Mouse (Mus musculus) megakaryocyte, adult 5-6 weeks (primary cell): ENCODE measurements around the gene Fam167b. TPM values are rescaled to one million over a fixed set of nuclear protein-coding genes. Genes with fewer than 3 reads are reported as not detected.

Experiments
- ATAC-seq: 2 replicates; pipeline ENCODE4 v1.8.0; 2016; ENCODE audit warnings: mild to moderate bottlenecking, inconsistent platforms; ENCODE audit not compliant: poor library complexity, severe bottlenecking
- total RNA-seq, 2 experiments: library from RNA; stranded (forward) in 1 of 2; stranded (reverse) in 1 of 2; fragments of 153-499, 151-499 nt in 1 of 2; fragments of 221-1000, 200-1000 nt in 1 of 2; gene quantifications; 2 replicates each; pipeline versions ENCODE4 v1.2.3 to v1.2.4; 2015 to 2017

Fam167b gene
- total RNA-seq, 2 experiments from 2014 or later: not detected

DNA sequence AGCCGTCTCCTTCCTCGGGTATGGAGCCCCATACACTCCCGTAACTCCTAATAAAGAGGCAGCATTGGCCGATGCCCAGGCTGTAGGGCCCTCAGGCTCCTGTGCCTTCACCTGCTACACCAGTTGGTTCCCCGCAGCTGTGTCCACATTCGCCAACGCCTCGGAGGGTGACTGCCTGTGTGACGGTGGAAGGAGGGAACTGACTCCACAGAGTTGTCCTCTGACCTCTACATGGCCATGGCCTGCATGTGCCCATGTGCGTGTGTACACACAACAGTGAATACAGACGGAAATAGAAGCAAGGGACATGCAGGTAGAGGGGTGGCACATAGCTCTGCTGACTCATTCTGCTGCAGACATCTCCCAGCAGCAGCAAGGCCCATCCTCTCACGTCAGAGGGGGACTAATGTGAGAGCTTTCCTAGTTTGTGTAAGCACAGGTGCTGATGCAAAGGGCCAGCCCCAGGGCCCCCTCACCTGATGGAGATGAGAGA, 30.8 kb upstream of the Fam167b start:
- ATAC-seq: no peak

DNA sequence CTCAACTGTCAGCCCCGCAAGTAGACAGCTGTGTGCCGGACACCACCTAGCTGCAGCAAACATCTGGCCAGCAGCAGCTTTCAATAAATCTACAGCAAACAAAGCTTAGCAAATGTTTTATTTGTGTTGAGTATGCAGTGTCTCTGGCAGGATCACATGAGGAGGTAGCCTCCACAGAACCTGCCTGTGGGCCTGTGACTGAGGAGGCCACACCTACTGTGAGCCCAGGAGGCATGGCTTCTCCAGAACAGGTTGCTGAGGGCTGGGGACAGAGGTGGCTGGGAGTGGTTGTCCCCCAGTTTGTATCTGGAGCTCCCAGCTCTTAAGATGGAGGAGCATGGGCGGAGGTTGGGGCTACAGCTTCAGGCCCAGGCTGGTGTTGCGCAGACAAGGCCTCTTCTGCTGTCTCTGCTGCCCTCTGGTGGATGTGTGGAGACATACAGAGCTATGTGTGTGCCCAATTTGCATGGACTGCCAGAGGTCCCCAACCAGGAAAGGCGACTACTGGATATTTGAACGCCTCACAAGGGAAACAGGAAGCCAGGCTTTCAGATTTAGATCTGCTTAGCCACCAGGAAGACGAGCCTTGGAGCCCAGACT, 30.2 kb upstream of the Fam167b start:
- ATAC-seq: peak; percentile 99

DNA sequence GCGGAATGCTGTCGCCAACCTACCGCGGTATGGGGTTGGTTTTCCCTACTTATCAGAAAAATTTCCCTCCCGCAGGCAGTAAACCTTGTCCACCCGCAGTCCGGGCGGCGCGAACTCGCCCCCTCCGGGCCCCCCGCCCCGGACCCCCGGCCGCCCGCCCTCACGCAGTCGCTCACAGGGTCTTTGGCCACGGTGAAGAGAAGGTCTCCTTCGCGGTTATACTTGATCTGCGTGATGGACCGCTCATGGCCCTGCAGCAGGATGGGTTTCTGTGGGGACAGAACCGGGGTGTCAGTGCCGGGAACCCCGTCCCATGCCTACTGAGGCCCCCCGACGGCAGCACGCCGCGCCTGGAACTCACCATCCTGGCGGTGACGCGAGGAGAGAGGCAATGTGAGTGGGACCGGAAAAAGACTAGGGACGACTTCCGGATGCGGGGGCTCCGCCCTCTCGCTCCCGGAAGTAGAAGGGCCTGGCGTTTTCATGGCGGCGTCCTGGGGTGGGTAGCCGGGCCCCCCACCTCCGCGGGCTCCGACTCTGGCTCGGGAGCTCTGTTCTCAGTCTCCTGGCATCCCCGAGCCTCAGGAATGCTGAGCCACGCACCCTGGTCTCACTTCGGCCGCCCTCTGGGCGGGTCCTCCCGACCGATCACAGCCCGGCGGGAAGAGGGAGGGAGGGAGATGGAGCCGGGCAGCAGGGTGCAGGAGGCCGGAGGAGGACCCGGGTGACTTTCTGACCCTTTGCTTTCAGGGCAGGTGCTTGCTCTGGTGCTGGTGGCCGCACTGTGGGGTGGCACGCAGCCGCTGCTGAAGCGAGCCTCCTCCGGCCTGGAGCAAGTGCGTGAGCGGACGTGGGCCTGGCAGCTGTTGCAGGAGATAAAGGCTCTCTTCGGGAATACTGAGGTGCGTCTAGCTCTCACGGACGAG, 22.1 kb upstream of the Fam167b start, which contains the start of the genes Eif3i and Tmem234:
Gene Eif3i (minus strand): TSS at position 416 of the 926 bp plus-strand sequence.
Gene Tmem234 (plus strand): TSS at position 436 of the 926 bp plus-strand sequence.
- peak; percentile 99 for ATAC-seq

DNA sequence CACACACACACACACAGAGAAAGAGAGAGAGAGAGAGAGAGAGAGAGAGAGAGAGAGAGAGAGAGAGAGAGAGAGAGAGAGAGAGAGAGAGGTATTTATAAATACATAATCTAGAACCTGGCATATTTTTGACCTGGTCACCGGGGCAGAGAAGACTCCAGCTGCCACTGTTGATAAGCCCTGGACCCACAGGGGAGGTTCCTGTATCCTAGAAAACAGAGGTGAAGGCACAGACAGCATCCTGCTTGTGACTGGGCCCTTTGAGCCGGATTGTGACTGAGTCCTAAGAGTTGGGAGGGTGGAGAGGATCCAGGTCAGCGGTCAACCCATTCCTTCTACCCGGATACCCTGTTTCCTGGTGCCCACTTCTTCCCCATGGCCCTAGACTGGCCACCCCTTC, 10.5 kb upstream of the Fam167b start:
- ATAC-seq: no peak

DNA sequence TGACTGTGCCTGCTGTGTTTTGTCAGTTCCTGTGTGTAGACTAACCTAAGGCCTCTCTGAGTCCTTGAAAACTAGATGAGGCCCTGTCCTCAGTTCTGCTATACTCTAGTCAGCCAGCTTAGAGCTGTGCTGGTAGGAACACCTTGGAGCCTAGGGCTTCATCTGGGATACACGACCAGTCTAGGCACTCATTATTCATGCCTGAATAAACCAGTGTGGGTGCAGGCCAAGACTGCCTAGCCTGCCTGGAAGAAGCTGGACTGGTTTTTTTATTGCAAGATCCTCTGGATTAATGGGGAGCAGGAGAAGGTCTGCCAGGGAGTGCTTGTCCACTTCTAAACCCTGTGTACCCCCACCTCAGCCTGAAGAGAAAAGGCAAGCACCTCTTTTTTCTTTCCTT, 8.6 kb upstream of the Fam167b start:
- ATAC-seq: no peak

DNA sequence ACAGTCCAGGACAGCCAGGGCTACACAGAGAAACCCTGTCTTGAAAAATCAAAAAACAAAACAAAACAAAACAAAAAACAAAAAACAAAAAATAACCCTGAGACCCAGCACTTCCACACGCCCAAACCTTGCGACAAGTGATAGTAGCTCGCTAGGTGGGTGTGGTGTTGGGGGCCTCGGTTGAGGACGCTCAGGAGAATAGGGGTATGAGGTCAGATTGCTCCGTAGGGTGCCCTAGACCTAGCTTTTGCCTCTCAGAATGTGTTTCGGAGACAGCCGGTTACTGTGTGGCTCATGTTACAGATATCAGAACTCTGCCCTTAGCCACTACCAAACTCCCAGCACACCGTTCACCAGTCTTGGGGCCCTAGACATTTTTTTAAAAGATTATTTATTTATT, 7.4 kb upstream of the Fam167b start:
- ATAC-seq: no peak

DNA sequence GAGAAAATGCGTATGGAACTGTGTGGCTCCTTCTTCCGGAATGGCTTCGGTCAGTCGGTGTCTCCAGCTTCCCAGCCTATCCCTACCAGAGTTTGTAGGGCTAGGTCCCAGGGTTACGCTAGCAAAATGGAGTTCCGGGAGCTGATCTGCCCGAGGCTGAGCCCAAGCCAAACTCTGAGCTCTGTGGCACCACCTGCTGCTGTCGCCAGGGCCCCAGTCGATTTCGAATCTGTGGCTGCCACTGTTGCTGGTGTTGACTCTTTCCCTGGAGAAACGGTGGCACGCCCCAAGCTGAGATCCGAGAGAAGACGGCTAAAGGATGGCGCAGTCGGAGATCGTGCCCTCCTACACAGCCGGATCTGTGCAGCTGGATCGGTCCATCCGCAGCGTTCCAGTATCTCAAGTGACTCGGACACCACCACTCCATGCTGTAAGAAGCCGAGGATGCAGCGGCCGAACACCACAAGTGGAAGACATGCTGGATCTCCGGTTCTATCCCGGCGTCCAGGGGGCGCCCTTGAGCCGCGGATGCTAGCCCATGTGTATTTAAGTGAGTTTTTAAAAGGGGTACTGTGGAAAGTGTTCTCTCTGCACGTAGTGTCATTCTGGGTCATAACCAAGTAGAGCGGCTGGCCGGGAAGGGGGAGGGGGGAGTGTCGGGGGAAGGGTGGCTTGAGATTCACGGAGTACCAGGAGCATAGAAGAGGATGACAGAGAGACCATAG, 6.7 kb upstream of the Fam167b start:
- ATAC-seq: peak; percentile 94

DNA sequence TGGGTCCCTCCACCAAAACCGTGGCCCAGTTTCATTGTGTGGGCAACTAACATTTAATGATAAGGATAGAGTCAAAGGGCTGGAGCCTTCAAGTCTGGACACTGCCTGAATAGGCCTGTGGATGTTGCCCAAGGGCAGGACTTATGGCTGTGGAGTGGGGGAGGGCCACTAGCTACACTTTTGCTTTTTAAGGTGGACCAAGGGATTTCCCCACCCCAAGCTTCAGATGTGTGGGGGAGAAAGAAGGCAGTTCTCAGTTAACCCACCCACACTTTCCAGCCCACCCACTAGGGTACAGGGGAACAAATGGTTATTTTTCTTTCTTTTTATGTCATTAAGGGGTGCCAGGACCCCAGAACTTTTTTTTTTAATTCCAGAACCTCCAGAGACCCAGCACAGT, 6.0 kb upstream of the Fam167b start:
- no peak for ATAC-seq

DNA sequence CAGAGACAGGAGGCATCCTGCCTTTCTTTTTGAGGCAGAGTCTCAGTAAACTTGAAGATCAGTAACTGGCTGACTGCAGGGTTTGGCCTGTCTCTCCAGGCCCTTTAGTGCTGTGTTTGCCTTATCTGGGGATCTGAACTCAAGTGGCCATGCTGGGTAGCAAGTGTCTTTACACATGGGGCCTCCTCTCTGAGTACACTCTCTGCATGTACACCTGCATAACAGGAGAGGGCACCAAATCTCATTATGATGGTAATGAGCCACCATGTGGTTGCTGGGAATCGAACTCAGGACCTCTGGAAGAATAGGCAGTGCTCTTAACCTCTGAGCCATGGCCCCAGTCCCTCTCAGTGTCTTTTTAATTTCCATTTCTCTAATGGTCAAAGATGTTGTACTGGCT, 3.9 kb upstream of the Fam167b start:
- ATAC-seq: no peak

DNA sequence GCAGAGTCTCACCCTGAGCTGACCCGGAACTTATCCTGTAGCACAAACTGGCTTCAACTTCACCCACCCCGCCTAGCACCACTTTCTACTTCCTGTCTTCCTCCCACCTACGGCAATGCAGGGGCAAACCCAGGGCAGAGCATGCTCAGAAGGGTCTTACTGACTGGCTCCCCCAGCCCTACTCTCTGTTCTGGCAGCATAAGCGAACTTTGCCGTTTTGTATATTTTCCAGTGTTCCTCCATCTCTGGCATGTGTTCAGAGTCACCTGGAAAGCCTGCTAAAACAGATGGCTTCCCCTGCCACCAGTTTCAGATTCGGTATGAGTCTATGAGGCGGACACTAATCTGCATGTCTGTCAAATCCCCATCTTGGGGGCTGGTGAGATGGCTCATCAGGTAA, 2.0 kb upstream of the Fam167b start:
- ATAC-seq: no peak

DNA sequence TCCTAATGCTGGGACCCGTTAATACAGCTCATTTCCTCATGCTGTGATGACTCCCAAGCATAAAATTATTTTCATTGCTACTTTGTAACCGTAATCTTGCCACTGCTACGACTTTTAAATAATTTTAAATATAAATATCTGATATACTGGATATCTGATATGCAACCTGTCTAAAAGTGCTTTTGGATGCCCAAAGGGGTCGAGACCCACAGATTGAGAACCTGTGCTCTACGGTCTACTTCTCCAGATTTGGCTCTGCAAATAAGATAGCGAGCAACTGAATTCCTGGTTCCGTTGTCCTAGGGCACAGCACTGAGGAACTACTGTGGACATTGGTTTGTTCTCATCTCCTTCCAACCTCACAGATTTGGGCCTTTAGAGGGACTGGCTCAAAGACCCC, 661 bp downstream of the Fam167b start:
- ATAC-seq: no peak

DNA sequence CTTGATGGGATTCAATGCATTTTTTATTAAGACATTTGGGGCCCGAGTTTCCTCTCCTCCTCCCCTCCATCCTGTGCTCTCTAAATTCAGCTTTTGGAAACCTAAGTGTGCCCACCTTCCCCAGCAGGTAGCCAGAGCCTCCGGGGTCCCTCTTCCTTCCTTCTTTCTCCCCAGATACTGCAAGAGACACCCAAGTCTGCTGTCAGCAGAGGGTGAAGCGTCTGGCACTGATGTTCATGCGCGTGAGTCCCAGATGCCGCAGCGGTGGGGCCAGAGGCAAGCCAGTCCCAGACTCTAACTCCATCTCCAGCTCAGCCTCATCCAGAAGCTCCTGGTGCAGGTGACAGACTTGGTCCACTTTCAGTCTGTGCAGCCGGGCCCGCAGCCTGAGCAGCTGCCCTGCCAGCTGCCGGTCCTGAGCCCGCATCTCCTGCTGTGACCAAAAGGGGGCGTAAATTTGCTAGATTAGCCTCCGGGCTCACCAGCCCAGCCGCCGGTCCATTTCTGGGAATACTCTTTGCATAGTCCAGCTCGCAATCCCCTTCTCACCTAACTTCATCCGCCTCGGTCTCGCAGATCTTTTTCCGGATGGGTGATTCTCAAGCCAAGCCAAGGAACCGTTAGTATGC, 1.4 kb downstream of the Fam167b start:
- ATAC-seq: peak; percentile 73

DNA sequence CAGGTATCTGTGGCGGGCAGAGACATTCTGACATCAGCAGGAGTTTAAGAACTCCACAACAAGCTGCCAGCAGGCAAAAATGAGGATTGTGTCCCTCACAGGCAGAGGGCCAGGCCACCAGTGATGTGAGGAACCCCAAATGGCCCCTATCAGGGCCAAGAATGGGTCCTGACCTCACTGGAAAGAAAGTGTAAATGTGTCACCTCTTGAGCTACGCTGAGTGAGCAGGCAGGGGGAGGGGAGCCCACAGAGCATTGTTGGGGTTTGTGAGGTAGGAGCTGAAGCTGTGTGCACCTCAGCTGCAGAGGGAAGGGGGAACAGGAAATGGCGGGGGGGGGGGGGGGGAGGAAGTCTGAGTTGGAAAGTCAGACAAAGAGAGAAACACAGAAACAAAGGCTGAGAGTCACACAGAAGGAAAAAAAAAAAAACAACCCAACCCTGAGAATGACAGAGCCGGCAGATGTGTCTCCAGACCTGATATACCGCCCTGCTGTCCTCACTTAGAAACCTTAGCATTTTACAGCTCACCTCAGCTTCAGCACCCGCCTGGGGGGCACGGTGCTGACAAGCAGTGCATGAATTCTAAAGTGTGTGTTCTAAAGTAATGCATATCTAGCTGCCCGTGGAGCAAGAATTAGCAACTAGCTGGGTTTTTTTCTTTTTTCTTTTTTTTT, 3.0 kb downstream of the Fam167b start:
- peak; percentile 72 for ATAC-seq

DNA sequence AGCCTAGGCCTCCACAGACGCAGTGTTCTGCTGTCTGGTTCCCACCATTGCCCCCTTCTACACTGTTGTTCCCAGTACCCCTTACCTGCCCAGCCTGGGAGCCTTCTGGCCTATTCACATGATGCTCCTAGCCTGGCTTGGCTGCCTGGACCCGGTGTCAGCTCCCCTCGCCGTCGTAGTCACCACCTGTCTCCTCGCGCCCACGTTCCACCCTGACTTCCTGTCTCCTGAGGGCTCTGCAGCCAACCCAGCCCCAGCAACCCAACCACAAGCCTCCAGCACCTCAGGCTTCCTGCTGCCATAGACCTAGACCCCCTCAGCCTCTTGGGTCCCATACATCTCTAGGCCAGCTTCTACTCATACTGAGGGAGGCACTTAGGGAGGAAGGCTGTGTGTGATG, 4.9 kb downstream of the Fam167b start, which contains the start of gene Lck:
Gene Lck (minus strand): TSS at position 212 of the 400 bp plus-strand sequence.
- ATAC-seq: 0 out of 2 replicates have a peak, but pooled peaks have one; percentile 22

DNA sequence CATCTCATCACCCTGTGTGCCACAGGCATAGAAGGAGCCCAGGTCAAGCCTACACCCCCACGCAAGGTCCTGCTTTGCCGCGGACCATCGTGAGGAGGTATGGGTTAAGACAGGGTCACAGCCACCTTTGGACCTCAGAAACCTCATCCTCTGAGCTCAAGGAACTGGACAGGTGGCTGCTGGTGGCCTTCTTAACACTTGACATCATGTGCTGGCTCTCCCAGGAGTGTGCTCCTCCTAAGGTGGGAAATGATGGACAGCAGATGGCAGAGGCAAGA, 5.3 kb downstream of the Fam167b start:
- ATAC-seq: no peak

DNA sequence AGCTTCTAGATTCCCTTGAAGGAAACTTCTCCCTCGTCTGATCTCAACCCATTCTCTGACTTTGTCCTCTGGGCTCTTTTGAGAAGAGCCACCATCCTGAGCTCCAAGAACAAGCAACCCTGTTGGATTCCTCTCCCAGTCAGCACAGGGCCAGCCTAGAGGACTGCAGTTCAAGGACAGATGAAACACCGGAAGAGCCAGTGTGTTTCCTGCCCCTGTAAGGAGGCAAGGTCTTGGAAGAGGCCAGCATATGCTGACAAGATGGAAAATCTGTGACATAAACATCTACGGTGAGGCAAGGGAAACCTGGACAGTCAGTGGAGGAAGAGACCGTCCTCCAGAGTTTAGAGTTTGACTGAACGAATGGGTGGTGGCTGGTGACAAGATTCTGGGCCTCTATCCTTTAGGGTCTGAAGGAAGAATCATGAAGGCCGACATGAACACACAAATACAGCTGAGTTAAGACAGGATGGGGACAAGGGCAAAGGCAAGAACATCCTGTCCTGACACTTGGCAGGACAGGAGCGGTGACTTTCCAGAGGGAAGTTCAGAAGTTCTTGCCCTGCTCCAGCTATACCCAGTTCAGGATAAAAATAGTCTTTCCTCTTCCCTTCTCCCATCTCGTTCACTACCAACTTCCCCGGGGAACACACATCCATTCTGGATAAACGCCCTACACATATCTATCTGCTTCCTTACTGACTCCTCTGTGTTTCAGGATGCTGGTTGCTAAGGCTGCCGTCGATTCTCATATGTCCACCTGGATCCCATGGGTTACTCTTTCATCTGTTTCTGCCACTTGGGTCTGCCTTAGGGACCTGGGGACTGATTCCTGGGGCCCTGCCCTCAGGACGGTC, 5.9 kb downstream of the Fam167b start:
- ATAC-seq: no peak

DNA sequence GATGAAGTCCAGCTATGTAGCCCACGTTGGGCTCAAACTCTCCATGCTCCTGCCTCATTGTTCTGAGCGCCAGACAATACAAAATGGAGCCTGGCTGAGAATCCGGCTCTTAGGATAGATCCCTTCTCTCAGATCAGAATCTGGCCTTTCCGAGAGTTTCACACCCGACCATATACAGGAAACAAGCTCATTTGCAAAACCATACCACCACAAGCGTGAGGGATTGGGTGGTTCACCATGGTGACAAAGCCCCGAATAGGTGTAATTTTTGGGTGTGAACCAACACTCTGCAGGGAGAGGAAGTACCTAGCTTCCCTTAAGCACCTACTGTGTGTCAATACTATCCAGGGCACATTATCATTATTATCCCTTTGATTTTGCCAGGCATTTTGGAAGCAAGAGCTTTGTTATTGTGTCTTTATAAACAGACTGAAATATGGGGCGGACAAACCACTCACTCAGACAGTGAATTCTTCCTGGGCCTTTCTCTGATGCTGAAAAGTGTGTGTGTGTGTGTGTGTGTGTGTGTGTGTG, 6.7 kb downstream of the Fam167b start:
- peak; percentile 25; the same call in 1 of the 2 replicates for ATAC-seq

DNA sequence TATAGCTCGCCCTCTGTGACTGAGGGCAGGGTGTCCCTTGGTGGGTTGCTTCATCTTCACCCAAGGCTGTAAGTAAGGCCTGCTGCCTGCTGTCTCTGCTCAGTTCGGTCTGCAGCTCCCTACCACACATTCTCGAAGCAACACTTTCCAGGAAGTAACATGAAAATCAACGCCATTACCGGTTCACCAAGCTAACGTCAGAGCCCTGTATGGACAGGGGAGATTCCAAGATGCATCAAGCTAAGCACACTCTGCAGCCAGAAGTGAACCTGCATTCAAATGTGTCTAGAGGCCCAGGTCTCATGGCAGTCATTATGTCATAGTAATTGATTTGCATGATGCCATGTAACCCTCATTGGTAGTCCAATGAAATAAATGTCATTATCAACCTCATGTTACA, 8.3 kb downstream of the Fam167b start:
- ATAC-seq: no peak

DNA sequence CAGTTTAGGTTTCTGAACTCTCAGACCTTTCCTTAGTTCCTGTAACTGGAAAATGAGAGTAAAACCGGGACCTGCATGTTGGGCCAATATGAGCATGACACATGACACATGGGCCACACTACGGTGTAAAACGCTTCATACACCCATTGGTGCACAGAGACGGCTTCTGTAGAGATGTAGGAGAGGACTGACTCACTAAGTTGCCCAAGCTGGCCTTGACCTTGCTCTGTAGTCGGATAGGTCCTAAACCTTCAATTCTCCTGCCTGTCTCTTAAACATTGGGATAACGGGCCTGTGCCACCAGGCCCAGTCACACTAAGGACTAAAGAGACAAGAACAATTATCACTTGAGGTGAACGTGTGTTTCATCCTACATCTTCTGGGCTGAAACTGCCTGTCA, 10.0 kb downstream of the Fam167b start:
- ATAC-seq: no peak
